Mouse (Mus musculus): ENCODE results near the gene Vgll4. TPM values are rescaled to one million over a fixed set of nuclear protein-coding genes. Genes with fewer than 3 reads are reported as not detected.

Gene Vgll4
- polyA plus RNA-seq, 1 experiment from 2014 or later, result 83.0 TPM

DNA sequence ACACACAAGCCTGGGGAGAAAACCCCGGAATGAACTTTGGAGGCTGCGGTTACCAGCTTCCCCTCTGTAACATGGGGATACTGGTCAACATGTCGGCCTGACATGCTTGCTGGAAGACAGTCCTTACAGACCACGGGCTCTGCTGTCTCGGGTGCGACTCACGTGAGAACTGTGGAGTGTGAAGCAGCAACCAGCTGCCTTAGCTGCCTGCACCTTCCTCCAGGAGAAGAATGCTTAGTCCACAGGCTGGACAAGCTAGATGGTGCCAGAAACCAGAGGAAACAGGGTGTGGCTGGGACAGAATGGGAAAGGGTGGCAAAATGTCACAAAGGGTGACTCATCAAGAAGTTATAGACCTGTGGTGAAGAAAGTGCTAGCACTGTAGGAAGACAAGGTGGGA, 129.8 kb downstream of the Vgll4 start:
- H3K4me2 ChIP-seq (replicated peaks; ENCODE audit: low read depth, low read length), result no peak overlapping the region
- no peak overlapping the region for H3K9ac ChIP-seq (ENCODE audit: low read depth, low read length)
- H3K9me3 ChIP-seq (ENCODE audit: control insufficient read depth, low read length), result no peaks in the 10 kb centered on the region; the same call in 1 of the 2 replicates
- H3K27me3 ChIP-seq (ENCODE audit: control insufficient read depth, insufficient read depth, low read length), result no peaks in the 10 kb centered on the region
- H3K4me3 ChIP-seq (ENCODE audit: low read length), result no peak overlapping the region
- peaks cover 41% of the 10 kb centered on the region for H3K4me1 ChIP-seq (ENCODE audit: control insufficient read depth, insufficient read depth, low read length)
- H3K27ac ChIP-seq (ENCODE audit: low read depth, low read length), result no peak overlapping the region
- H3K36me3 ChIP-seq (ENCODE audit: control insufficient read depth, insufficient read depth, low read length), result no peaks in the 10 kb centered on the region
- ATAC-seq (ENCODE audit: low FRiP score, low TSS enrichment), result no peak
- 89% methylated on average over 7 of the region's 7 CpGs for WGBS

DNA sequence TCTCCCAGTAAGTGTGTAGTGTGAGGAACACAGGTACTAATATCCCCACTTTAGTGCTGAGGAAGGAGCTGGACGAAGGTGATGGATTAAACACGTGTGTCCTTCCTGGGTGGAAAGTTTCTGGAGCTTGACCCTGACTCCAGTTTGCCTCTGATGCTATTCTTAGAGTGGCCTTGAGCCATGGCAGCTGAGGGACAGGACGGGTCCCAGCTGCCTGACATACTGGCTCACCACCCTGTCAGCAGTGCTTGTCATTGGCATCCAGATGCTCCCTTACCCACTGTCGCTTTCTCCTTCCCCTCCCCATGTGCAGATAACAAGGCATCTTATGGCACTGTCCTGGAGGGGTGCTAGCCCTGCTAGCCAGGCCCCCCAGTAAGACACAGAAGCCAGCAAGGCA, 130.9 kb downstream of the Vgll4 start:
- peak overlapping the region; percentile 30; the same call in 1 of the 2 replicates for H3K27ac ChIP-seq (ENCODE audit: low read depth, low read length)
- H3K4me3 ChIP-seq (ENCODE audit: low read length), result no peak overlapping the region
- H3K36me3 ChIP-seq (ENCODE audit: control insufficient read depth, insufficient read depth, low read length), result no peaks in the 10 kb centered on the region
- no peaks in the 10 kb centered on the region; the same call in 1 of the 2 replicates for H3K9me3 ChIP-seq (ENCODE audit: control insufficient read depth, low read length)
- no peak for ATAC-seq (ENCODE audit: low FRiP score, low TSS enrichment)
- peaks cover 52% of the 10 kb centered on the region for H3K4me1 ChIP-seq (ENCODE audit: control insufficient read depth, insufficient read depth, low read length)
- 68% methylated on average over 4 of the region's 4 CpGs for WGBS
- no peaks in the 10 kb centered on the region for H3K27me3 ChIP-seq (ENCODE audit: control insufficient read depth, insufficient read depth, low read length)
- no peak overlapping the region for H3K4me2 ChIP-seq (replicated peaks; ENCODE audit: low read depth, low read length)
- H3K9ac ChIP-seq (ENCODE audit: low read depth, low read length), result no peak overlapping the region

DNA sequence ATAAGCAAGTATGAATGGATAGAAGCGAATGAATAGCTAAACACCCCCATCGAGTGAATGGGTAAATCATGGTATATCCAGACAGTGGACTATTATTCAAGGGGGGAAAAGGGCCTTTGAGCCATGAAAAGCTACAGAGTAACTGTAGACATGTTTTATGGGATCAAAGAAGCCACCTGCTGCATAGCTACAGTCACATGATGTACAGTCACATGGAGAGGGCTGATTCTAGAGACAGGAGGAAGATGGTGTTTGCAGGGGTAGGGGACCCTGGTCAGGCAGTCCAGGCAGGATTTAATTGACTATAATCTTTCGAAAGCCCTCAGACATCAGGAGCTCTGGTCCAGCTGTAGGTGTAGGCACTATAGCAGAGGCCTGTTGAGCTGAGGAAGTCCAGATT, 133.4 kb downstream of the Vgll4 start:
- Histone ChIP-seq H3K27me3 (ENCODE audit: control insufficient read depth, insufficient read depth, low read length) (no peaks in the 10 kb centered on the region), H3K9ac (ENCODE audit: low read depth, low read length) (no peak overlapping the region), H3K9me3 (ENCODE audit: control insufficient read depth, low read length) (no peaks in the 10 kb centered on the region; the same call in 1 of the 2 replicates), H3K4me3 (ENCODE audit: low read length) (no peak overlapping the region), H3K36me3 (ENCODE audit: control insufficient read depth, insufficient read depth, low read length) (no peaks in the 10 kb centered on the region), H3K27ac (ENCODE audit: low read depth, low read length) (no peak overlapping the region), H3K4me1 (ENCODE audit: control insufficient read depth, insufficient read depth, low read length) (peaks cover 61% of the 10 kb centered on the region), H3K4me2 (replicated peaks; ENCODE audit: low read depth, low read length) (no peak overlapping the region)
- WGBS, result 89% methylated on average over 3 of the region's 3 CpGs
- ATAC-seq (ENCODE audit: low FRiP score, low TSS enrichment), result no peak

DNA sequence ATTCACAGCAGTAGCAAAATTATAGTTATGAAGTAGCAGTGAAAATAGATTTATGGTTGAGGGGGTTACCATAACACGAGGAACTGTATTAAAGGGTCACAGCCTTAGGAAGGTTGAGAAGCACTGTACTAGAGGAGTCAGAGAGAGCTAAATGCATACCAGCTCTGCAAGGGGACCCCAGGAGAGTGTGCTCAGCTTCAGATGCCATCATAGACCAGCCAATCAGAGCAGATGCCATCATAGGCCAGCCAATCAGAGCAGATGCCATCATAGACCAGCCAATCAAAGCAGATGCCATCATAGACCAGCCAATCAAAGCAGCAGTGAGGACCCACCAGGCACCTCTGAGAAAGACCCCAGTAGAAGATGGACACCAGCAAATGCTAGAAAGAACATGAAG, 134.0 kb downstream of the Vgll4 start:
- Histone ChIP-seq H3K9ac (ENCODE audit: low read depth, low read length) (no peak overlapping the region), H3K4me2 (replicated peaks; ENCODE audit: low read depth, low read length) (no peak overlapping the region), H3K9me3 (ENCODE audit: control insufficient read depth, low read length) (no peaks in the 10 kb centered on the region; the same call in 1 of the 2 replicates), H3K4me1 (ENCODE audit: control insufficient read depth, insufficient read depth, low read length) (peaks cover 55% of the 10 kb centered on the region), H3K27ac (ENCODE audit: low read depth, low read length) (peak overlapping the region; percentile 69; the same call in 1 of the 2 replicates), H3K27me3 (ENCODE audit: control insufficient read depth, insufficient read depth, low read length) (no peaks in the 10 kb centered on the region), H3K36me3 (ENCODE audit: control insufficient read depth, insufficient read depth, low read length) (no peaks in the 10 kb centered on the region), H3K4me3 (ENCODE audit: low read length) (no peak overlapping the region)
- 0 out of 2 replicates have a peak, but pooled peaks have one; percentile 26 for ATAC-seq (ENCODE audit: low FRiP score, low TSS enrichment)
- 28% methylated on average over 1 of the region's 1 CpGs for WGBS

DNA sequence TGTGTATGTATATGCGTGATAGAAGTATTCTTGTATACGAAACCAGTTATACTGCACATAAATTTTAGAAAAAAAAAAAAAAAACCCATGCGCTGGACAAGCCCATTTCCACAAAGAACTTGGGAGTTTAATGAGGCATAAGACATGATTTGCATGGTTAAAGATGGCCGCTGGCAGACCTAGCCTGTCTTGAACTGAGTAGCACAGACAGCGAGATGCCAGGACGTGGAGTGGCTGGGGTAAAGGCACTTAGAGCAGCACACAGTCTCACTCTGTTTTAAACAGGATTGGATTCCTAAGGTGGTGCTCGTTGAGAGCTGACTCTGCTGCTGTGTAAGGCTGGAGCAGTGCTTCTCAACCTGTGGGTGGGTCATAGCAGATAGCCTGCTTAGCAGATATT, 134.4 kb downstream of the Vgll4 start:
- Histone ChIP-seq H3K4me1 (ENCODE audit: control insufficient read depth, insufficient read depth, low read length) (peaks cover 53% of the 10 kb centered on the region), H3K4me3 (ENCODE audit: low read length) (no peak overlapping the region), H3K27me3 (ENCODE audit: control insufficient read depth, insufficient read depth, low read length) (no peaks in the 10 kb centered on the region), H3K4me2 (replicated peaks; ENCODE audit: low read depth, low read length) (no peak overlapping the region), H3K9ac (ENCODE audit: low read depth, low read length) (no peak overlapping the region), H3K9me3 (ENCODE audit: control insufficient read depth, low read length) (no peaks in the 10 kb centered on the region; the same call in 1 of the 2 replicates), H3K27ac (ENCODE audit: low read depth, low read length) (peak overlapping the region; percentile 69; the same call in 1 of the 2 replicates), H3K36me3 (ENCODE audit: control insufficient read depth, insufficient read depth, low read length) (no peaks in the 10 kb centered on the region)
- peak; percentile 75 for ATAC-seq (ENCODE audit: low FRiP score, low TSS enrichment)
- 27% methylated on average over 7 of the region's 7 CpGs for WGBS

DNA sequence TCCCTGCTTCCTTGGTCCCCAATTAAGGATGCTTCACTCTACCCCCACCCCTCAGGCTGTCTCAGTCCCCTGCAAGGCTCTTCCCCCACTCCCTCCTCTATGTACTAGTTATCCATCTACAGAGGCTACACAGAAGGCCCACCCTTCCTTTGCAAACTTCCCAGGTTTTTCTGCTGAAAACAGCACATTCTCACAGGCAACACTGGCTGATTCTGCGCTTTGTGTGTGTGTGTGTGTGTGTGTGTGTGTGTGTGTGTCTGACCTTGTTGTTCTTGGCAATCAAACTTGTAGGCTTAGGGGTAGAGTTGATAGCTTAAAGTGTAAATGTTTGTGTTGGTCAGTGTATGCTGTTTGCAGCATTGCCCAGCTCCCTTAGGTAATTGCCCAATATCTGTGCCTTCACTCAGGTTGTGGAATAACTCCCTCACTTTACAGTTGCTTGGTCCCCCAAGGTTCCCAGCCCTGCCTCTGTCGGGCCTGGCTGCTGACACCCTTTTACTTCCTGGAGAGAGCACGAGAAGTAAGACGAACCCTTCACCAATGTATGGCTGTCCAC, 135.9 kb downstream of the Vgll4 start:
- ATAC-seq (ENCODE audit: low FRiP score, low TSS enrichment), result peak; percentile 59; the same call in 1 of the 2 replicates
- Histone ChIP-seq H3K9ac (ENCODE audit: low read depth, low read length) (no peak overlapping the region), H3K4me3 (ENCODE audit: low read length) (no peak overlapping the region), H3K36me3 (ENCODE audit: control insufficient read depth, insufficient read depth, low read length) (no peaks in the 10 kb centered on the region), H3K4me1 (ENCODE audit: control insufficient read depth, insufficient read depth, low read length) (peaks cover 41% of the 10 kb centered on the region), H3K9me3 (ENCODE audit: control insufficient read depth, low read length) (no peaks in the 10 kb centered on the region; the same call in 1 of the 2 replicates), H3K27ac (ENCODE audit: low read depth, low read length) (peak overlapping the region; percentile 75), H3K27me3 (ENCODE audit: control insufficient read depth, insufficient read depth, low read length) (no peaks in the 10 kb centered on the region), H3K4me2 (replicated peaks; ENCODE audit: low read depth, low read length) (no peak overlapping the region)
- WGBS, result 28% methylated on average over 4 of the region's 4 CpGs

DNA sequence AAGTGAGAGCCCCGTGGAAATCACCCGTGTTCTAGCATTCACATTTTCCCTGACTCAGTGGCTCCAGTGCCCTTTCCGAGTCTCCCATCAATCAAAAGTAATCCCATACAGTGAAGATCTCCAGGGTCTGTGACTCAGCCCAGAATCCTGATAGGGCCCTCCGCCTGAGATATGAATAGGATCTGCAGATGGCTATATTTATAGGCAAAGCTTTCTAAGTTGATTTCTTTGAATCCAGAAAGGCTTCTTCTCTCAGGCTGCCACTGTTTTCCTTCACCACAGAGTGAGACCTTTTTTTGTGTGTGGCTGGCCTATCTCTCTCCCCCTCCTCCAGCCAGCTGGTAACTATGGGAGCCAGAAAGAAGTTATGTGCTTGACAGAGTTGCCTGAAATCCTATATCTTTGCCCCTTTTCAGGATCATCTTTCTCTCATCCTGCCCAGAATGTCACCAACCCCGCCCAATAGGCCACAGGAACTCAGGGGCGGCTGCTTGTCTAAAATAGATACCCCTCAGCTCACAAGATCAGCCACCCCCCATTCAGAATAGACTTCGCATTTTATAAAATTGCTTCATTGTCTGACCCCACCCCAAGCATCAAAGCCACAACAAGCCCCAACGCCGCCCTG, 136.6 kb downstream of the Vgll4 start:
- 33% methylated on average over 9 of the region's 9 CpGs for WGBS
- Histone ChIP-seq H3K4me1 (ENCODE audit: control insufficient read depth, insufficient read depth, low read length) (peaks cover 37% of the 10 kb centered on the region), H3K9ac (ENCODE audit: low read depth, low read length) (no peak overlapping the region), H3K4me2 (replicated peaks; ENCODE audit: low read depth, low read length) (no peak overlapping the region), H3K4me3 (ENCODE audit: low read length) (no peak overlapping the region), H3K27ac (ENCODE audit: low read depth, low read length) (peak overlapping the region; percentile 75; the same call in 1 of the 2 replicates), H3K9me3 (ENCODE audit: control insufficient read depth, low read length) (no peaks in the 10 kb centered on the region; the same call in 1 of the 2 replicates), H3K36me3 (ENCODE audit: control insufficient read depth, insufficient read depth, low read length) (no peaks in the 10 kb centered on the region), H3K27me3 (ENCODE audit: control insufficient read depth, insufficient read depth, low read length) (no peaks in the 10 kb centered on the region)
- peak; percentile 29; the same call in 1 of the 2 replicates for ATAC-seq (ENCODE audit: low FRiP score, low TSS enrichment)

DNA sequence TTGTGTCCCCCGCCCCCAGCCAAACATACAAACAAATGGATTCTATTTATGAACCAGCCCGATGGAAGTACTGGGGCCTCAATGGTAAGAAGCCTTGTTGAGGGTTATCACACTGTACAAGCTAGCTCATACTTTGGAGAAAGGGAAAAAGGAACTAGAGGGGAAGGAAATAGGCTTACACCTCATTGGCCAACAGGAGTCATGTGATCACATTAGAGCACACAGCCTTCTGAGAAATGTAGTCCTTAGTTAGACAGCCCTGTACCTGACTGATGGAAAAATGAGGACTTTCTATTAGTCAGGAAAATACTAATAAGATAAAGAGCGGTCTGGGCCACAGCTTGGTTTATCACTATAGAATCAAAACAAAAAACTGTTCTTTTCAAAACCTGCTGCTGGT, 138.0 kb downstream of the Vgll4 start:
- no peak overlapping the region for H3K4me2 ChIP-seq (replicated peaks; ENCODE audit: low read depth, low read length)
- H3K4me1 ChIP-seq (ENCODE audit: control insufficient read depth, insufficient read depth, low read length), result peaks cover 37% of the 10 kb centered on the region
- no peak for ATAC-seq (ENCODE audit: low FRiP score, low TSS enrichment)
- no peak overlapping the region for H3K27ac ChIP-seq (ENCODE audit: low read depth, low read length)
- H3K4me3 ChIP-seq (ENCODE audit: low read length), result no peak overlapping the region
- H3K9me3 ChIP-seq (ENCODE audit: control insufficient read depth, low read length), result no peaks in the 10 kb centered on the region
- no peak overlapping the region for H3K9ac ChIP-seq (ENCODE audit: low read depth, low read length)
- no peaks in the 10 kb centered on the region for H3K27me3 ChIP-seq (ENCODE audit: control insufficient read depth, insufficient read depth, low read length)
- WGBS, result 89% methylated on average over 3 of the region's 3 CpGs
- no peaks in the 10 kb centered on the region for H3K36me3 ChIP-seq (ENCODE audit: control insufficient read depth, insufficient read depth, low read length)

DNA sequence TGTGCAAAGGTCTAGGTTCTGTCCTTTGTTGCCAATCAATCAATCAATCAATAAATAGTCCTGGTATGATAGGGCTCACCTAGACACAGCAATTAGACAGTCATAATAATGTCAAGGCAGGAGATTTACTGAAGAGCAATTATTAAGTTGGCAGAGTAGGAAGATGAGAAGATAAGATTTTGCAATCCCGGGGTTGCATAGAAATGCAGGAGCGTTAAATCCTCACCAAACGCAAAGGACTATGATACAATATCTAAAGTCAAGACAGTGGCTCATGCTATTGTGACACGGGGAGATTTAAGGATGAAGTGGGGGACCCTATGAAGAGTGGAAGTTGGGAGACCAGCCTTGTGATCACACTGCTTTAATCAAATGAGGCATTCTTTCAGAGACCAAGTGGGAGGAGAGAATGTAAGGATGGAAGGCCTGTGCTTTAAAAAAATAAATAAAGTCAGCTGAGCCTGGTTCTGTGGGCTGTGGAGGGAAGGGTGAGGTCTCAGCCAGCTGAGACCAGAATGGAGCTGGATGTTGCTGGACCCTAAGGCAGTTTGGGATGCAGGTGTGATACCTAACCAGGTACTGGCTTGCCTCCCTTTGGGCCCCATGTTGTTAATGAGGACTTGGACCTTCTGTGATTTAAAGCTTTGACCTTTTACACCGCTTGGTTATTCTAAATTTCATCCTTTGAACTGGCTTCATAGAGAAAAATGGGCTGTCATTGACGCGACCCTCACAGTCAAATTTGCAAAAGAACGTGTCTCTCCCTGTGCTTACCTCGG, 139.9 kb downstream of the Vgll4 start:
- peaks cover 25% of the 10 kb centered on the region for H3K4me1 ChIP-seq (ENCODE audit: control insufficient read depth, insufficient read depth, low read length)
- H3K9me3 ChIP-seq (ENCODE audit: control insufficient read depth, low read length), result no peaks in the 10 kb centered on the region
- no peaks in the 10 kb centered on the region for H3K36me3 ChIP-seq (ENCODE audit: control insufficient read depth, insufficient read depth, low read length)
- H3K27me3 ChIP-seq (ENCODE audit: control insufficient read depth, insufficient read depth, low read length), result no peaks in the 10 kb centered on the region
- H3K9ac ChIP-seq (ENCODE audit: low read depth, low read length), result no peak overlapping the region
- H3K27ac ChIP-seq (ENCODE audit: low read depth, low read length), result no peak overlapping the region
- H3K4me2 ChIP-seq (replicated peaks; ENCODE audit: low read depth, low read length), result no peak overlapping the region
- H3K4me3 ChIP-seq (ENCODE audit: low read length), result no peak overlapping the region
- ATAC-seq (ENCODE audit: low FRiP score, low TSS enrichment), result no peak
- 72% methylated on average over 9 of the region's 9 CpGs for WGBS

Measured in kidney, embryonic 14.5 days (tissue).